11 mouse cellular contexts compared by ENCODE assay signal in the genomic region with DNA sequence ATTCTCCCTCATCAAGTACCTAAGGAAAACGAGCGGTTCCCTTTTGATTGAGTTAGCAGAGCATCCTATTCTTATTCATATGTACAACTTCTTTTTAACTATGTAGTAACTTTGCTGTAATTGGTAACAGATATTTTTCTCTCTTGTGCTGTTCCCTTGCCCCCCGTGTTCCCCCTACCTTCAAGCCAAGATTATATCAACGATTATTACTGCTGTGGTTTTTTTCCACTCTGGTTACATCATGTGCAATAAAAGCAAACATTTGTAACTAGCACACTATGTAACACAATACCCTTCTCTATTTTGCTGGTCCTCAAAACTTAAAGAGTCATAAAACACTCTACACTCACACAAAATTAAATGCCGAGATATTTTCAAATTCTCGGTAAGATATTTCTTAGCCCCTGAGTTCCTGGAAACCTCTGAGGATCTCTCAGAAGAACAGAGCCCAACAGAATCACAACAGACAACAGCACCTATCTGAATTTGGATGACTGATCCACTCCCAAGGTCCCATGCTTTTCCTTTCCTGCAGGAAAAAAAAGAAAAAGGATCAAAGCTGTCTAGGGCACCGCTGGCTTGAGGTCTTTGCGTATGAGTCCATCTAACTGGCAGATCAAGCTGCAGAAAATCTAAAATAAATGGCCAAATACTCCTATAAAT.
DNase-seq lines count a peak whose midpoint lies in the region; ATAC-seq and TF ChIP-seq lines count a peak whose summit lies in the region.
"Had no signal": no experiment of that assay in that cellular context is flagged by ENCODE, and none has a peak within 500 bp of the region (broad histone marks: within the 10 kb centered on the region; RNA-seq: fewer than 3 reads in every experiment).

No protein-coding gene starts in this region.

- H3K36me3 ChIP-seq in hindbrain, postnatal 0 days (ENCODE audit: insufficient read depth, low read length), result no peaks in the 10 kb centered on the region
- H3K36me3 ChIP-seq in hindbrain, embryonic 13.5 days, result no peaks in the 10 kb centered on the region
- H3K36me3 ChIP-seq in neural tube, embryonic 12.5 days, result no peaks in the 10 kb centered on the region
- H3K36me3 ChIP-seq: liver, embryonic 13.5 days; stomach, embryonic 15.5 days had no signal

- no peak for DNase-seq in hindbrain, postnatal 0 days (ENCODE audit: low spot score)
- DNase-seq in neural tube, embryonic 10.5 days (ENCODE audit: extremely low spot score, low spot score), result no peak
- DNase-seq in forelimb bud, embryonic 11.5 days (ENCODE audit: low read depth, low spot score), result peak; percentile 52
- DNase-seq in adrenal gland, postnatal 4 days (ENCODE audit: low spot score in 2 of 2), result no peak
- no peak for DNase-seq in thymus, postnatal 0 days (ENCODE audit: low spot score)
- DNase-seq: liver, embryonic 13.5 days had no signal

- H3K27ac ChIP-seq in hindbrain, postnatal 0 days, result 0 out of 2 replicates have a peak overlapping the region, but pooled peaks have one; percentile 32
- H3K27ac ChIP-seq in hindbrain, embryonic 13.5 days, result no peak overlapping the region
- no peak overlapping the region for H3K27ac ChIP-seq in neural tube, embryonic 12.5 days
- H3K27ac ChIP-seq: liver, embryonic 13.5 days; macrophage; stomach, embryonic 15.5 days had no signal

- H3K27me3 ChIP-seq in hindbrain, postnatal 0 days (ENCODE audit: insufficient read depth, low read length), result no peaks in the 10 kb centered on the region
- no peaks in the 10 kb centered on the region for H3K27me3 ChIP-seq in hindbrain, embryonic 13.5 days
- H3K27me3 ChIP-seq in neural tube, embryonic 12.5 days (replicated peaks), result no peaks in the 10 kb centered on the region
- H3K27me3 ChIP-seq: liver, embryonic 13.5 days; stomach, embryonic 15.5 days had no signal

- peak overlapping the region; percentile 42 for H3K4me2 ChIP-seq in hindbrain, postnatal 0 days (ENCODE audit: low read depth, low read length)
- no peak overlapping the region for H3K4me2 ChIP-seq in hindbrain, embryonic 13.5 days
- H3K4me2 ChIP-seq in neural tube, embryonic 12.5 days (replicated peaks), result peak overlapping the region; percentile 35; the same call in 1 of the 2 replicates
- H3K4me2 ChIP-seq: liver, embryonic 13.5 days had no signal

- TF ChIP-seq CTCF in hindbrain, postnatal 0 days (IDR thresholded peaks at IDR 0.05; ENCODE audit: low read depth), result no peak

- WGBS in hindbrain, postnatal 0 days, result 62% methylated on average over 8 of the region's 8 CpGs
- 72% methylated on average over 8 of the region's 8 CpGs for WGBS in hindbrain, embryonic 13.5 days
- WGBS in neural tube, embryonic 12.5 days, result 67% methylated on average over 8 of the region's 8 CpGs

- H3K4me1 ChIP-seq in hindbrain, postnatal 0 days (ENCODE audit: insufficient read depth, low read length), result peaks cover 19% of the 10 kb centered on the region
- H3K4me1 ChIP-seq in hindbrain, embryonic 13.5 days (replicated peaks), result peaks cover 33% of the 10 kb centered on the region
- peaks cover 27% of the 10 kb centered on the region for H3K4me1 ChIP-seq in neural tube, embryonic 12.5 days
- H3K4me1 ChIP-seq: liver, embryonic 13.5 days had no signal

- H3K4me3 ChIP-seq in hindbrain, postnatal 0 days (ENCODE audit: low read length), result no peak overlapping the region
- H3K4me3 ChIP-seq in hindbrain, embryonic 13.5 days, result no peak overlapping the region
- H3K4me3 ChIP-seq in neural tube, embryonic 12.5 days, result no peak overlapping the region
- H3K4me3 ChIP-seq: liver, embryonic 13.5 days; stomach, embryonic 15.5 days had no signal

- no peak for ATAC-seq in hindbrain, postnatal 0 days
- ATAC-seq in hindbrain, embryonic 13.5 days (ENCODE audit: low FRiP score), result no peak
- no peak for ATAC-seq in neural tube, embryonic 12.5 days (ENCODE audit: low FRiP score, low read depth)
- ATAC-seq: inflammation-experienced regulatory T-cells, adult 6 months had no signal

- no peak overlapping the region for H3K9ac ChIP-seq in hindbrain, postnatal 0 days (replicated peaks; ENCODE audit: low read length)
- H3K9ac ChIP-seq in hindbrain, embryonic 13.5 days, result no peak overlapping the region
- H3K9ac ChIP-seq in neural tube, embryonic 12.5 days, result no peak overlapping the region
- H3K9ac ChIP-seq: liver, embryonic 13.5 days; stomach, embryonic 15.5 days had no signal

- H3K9me3 ChIP-seq in hindbrain, postnatal 0 days (ENCODE audit: low read length), result no peaks in the 10 kb centered on the region
- no peaks in the 10 kb centered on the region for H3K9me3 ChIP-seq in hindbrain, embryonic 13.5 days
- no peaks in the 10 kb centered on the region for H3K9me3 ChIP-seq in neural tube, embryonic 12.5 days
- H3K9me3 ChIP-seq: liver, embryonic 13.5 days; stomach, embryonic 15.5 days had no signal
